Mouse (Mus musculus) heart, embryonic 15.5 days (tissue): Measurements from ENCODE around the gene Golga2. TPM values are rescaled to one million over a fixed set of nuclear protein-coding genes. Genes with fewer than 3 reads are reported as not detected.
A peak's percentile ranks its signal among the peaks of the same experiment; 100 is the strongest.

ENCODE experiments used
- ATAC-seq: fragments of 200-750 bp; cut with Nextera tagmentation; replicated peaks from 2 replicates; pipeline ENCODE4 v1.8.0; 2017; ENCODE audit warnings: low read depth, moderate TSS enrichment; ENCODE audit not compliant: insufficient number of reproducible peaks, insufficient read depth, low FRiP score
- H3K27ac ChIP-seq: fragments of 300-500 bp; sonication (generic); 2 replicates; pipeline ENCODE4 v1.5.1; 2015; ENCODE audit warnings: mild to moderate bottlenecking, inconsistent platforms
- H3K27me3 ChIP-seq: fragments of 300-500 bp; sonication (generic); 2 replicates; pipeline ENCODE4 v1.6.1; 2015; ENCODE audit warnings: inconsistent platforms
- H3K36me3 ChIP-seq: fragments of 300-500 bp; sonication (generic); 2 replicates; pipeline ENCODE4 v1.6.1; 2015; ENCODE audit warnings: mild to moderate bottlenecking, inconsistent platforms
- H3K4me1 ChIP-seq: fragments of 300-500 bp; sonication (generic); replicated peaks from 2 replicates; pipeline ENCODE4 v1.6.1; 2015; ENCODE audit warnings: inconsistent platforms
- H3K4me2 ChIP-seq: fragments of 300-500 bp; sonication (generic); 2 replicates; pipeline ENCODE4 v1.6.1; 2015; ENCODE audit warnings: inconsistent platforms, mild to moderate bottlenecking, moderate library complexity
- H3K4me3 ChIP-seq: fragments of 300-500 bp; sonication (generic); 2 replicates; pipeline ENCODE4 v1.5.1; 2015; ENCODE audit warnings: mild to moderate bottlenecking, inconsistent platforms
- H3K9ac ChIP-seq: fragments of 300-500 bp; sonication (generic); 2 replicates; pipeline ENCODE4 v1.6.1; 2015; ENCODE audit warnings: mild to moderate bottlenecking, inconsistent platforms
- H3K9me3 ChIP-seq: fragments of 300-500 bp; sonication (generic); replicated peaks from 2 replicates; pipeline ENCODE4 v1.6.1; 2016; ENCODE audit warnings: inconsistent platforms
- WGBS: fragments of 180-500 bp; shearing (Covaris S2); methylation state at CpG from one replicate; pipeline ENCODE4 v1.1.7; 2015; ENCODE audit warnings: mixed read lengths; 5-methylcytosine and 5-hydroxymethylcytosine counted together
- microRNA-seq: library from miRNA; unstranded; fragments of <30 nt; microRNA quantifications from one replicate; pipeline ENCODE4, GENCODE M21; 2016
- polyA plus RNA-seq: library from polyadenylated mRNA; unstranded; fragments of >200 nt; fragmentation: Nextera tagmentation; extraction: Ambion mirVana; gene quantifications from 2 replicates; pipeline ENCODE4 v1.2.1, GENCODE M21; 2015

Golga2 gene
- polyA plus RNA-seq, 1 experiment from 2014 or later = 21.7 TPM

GRCm38 (mm10) chr2:32349625-32350255, 62.6 kb downstream of the Golga2 start:
- no peak for ATAC-seq
- no peak overlapping the region for H3K9ac ChIP-seq
- 52% methylated on average over 8 of the region's 8 CpGs for WGBS
- H3K27me3 ChIP-seq = peaks cover 31% of the 10 kb centered on the region
- H3K36me3 ChIP-seq = no peaks in the 10 kb centered on the region
- H3K27ac ChIP-seq = no peak overlapping the region
- no peaks in the 10 kb centered on the region for H3K9me3 ChIP-seq
- no peak overlapping the region for H3K4me2 ChIP-seq
- no peak overlapping the region for H3K4me3 ChIP-seq
- peaks cover 21% of the 10 kb centered on the region for H3K4me1 ChIP-seq

DNA sequence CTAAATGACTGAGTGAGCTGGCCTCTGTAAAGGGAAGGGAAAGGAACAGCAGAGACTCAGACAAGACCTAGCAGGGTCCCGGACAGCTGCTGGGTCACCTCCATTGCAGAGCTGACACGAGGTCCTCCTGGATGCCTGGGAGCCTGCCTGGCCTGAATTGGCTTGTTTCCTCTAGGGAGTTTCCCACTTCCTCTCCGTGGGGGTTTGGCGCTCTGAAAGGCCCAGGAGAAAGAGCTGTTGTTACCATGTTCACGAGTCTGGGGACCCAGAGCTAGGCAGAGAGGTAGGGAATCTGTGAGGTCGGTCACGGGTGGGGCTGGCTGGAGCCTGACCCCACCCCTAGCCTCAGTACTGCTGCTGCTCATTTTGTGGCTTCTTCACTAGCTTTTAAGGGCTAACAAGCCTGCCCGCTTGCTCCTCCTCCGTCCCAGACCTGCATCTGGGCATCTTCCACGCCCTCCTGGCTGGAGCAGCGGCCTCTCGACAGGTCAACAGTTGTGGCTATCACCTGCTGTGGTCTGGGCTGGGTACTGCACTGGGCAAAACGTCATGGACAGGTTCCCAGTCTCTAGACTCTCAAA, 63.4 kb downstream of the Golga2 start:
- WGBS = 53% methylated on average over 13 of the region's 13 CpGs
- Histone ChIP-seq H3K9me3 (no peaks in the 10 kb centered on the region), H3K27me3 (peaks cover 31% of the 10 kb centered on the region), H3K4me1 (peaks cover 21% of the 10 kb centered on the region), H3K9ac (no peak overlapping the region), H3K27ac (no peak overlapping the region), H3K4me3 (no peak overlapping the region), H3K36me3 (no peaks in the 10 kb centered on the region), H3K4me2 (no peak overlapping the region)
- ATAC-seq = no peak

DNA sequence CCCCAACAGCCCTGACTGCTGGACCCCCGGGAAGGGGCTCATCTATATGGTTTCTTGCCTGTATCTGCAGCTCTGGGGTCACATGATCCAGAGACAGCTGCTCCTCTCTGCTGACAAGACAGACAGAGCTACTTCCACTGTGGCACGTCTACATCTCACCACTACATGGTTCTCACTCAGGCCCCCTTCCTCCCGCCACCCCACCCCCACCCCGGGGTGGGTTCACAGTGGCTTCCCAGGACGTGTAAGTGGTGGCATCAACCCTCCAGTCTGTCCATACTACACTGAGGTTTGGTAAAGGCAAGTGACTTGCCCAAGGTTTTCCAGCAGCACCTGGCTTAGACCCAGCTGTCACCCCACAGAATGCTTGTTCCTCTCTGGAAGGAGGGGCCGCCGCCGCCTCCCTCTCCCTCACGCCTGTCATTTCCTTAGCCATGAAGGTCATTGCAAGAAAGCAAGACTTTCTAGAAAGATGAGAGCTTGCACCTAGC, 64.3 kb downstream of the Golga2 start:
- 46% methylated on average over 9 of the region's 9 CpGs for WGBS
- H3K4me2 ChIP-seq = peak overlapping the region; percentile 98
- H3K4me3 ChIP-seq = no peak overlapping the region
- no peaks in the 10 kb centered on the region for H3K9me3 ChIP-seq
- no peaks in the 10 kb centered on the region for H3K36me3 ChIP-seq
- ATAC-seq = no peak
- no peak overlapping the region for H3K9ac ChIP-seq
- H3K27me3 ChIP-seq = peaks cover 31% of the 10 kb centered on the region
- peaks cover 21% of the 10 kb centered on the region for H3K4me1 ChIP-seq
- no peak overlapping the region for H3K27ac ChIP-seq

DNA sequence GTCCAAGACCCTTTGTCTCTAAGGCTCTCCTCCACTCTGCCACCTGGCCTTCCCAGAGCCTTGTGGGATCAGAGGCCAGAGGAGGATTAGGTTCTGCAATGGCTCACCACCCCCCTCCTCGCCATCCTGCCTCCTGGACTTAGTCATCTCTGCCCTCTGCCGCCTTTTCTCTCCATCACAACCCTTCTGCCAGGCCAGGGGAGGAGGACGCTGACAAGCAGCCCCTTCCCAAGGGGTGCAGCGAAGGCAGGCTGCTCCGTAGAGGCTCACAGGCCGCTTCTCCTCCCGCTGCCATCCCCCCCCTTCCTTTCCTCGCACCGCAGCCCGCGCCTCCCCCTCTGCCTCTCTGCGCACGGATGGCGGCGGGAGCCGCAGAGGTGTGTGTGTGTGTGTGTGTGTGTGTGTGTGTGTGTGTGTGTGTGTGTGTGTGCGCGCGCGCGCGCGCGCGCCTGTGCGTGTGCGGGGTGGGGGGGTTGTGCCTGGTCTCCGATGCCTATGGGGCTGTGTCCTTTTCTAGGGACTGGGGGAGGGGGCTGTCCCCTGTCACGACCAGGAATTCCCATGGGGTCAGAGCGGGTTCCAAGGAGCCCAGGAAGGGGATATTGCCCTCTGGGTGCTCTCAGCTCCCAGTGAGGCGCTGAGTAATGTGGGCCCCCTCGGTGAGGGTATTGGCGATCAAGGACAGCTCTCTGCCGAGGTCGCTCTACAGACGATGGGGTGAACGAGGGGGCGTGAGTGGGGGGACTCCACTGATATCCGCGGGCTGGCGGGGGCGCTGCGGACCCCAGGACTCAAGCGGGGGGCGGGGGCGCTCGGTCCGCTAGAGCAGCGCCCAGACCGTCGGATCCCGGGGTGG, 65.2 kb downstream of the Golga2 start, which contains the start of gene Ciz1:
Ciz1 (plus strand) TSS at position 177 of the 856 bp plus-strand sequence.
- Histone ChIP-seq H3K27ac (no peak within 1 kb of the TSS), H3K9ac (peak within 1 kb of the TSS; percentile 64), H3K4me3 (peak within 1 kb of the TSS; percentile 60), H3K27me3 (peaks cover 28% of the 10 kb centered on the region), H3K4me2 (peak within 1 kb of the TSS; percentile 98), H3K4me1 (peaks cover 21% of the 10 kb centered on the region), H3K36me3 (no peaks in the 10 kb centered on the region), H3K9me3 (no peaks in the 10 kb centered on the region)
- WGBS = 1% methylated on average over 41 of the region's 52 CpGs
- peak; percentile 5; the same call in 1 of the 2 replicates for ATAC-seq

GRCm38 (mm10) chr2:32353007-32353542, 65.9 kb downstream of the Golga2 start, which contains the start of gene Dnm1:
Gene Dnm1, minus strand, starts transcription at chr2:32353338.
- peaks cover 24% of the 10 kb centered on the region for H3K27me3 ChIP-seq
- ATAC-seq = peak; percentile 69; the same call in 1 of the 2 replicates
- peak within 1 kb of the TSS; percentile 64 for H3K9ac ChIP-seq
- H3K4me1 ChIP-seq = peaks cover 21% of the 10 kb centered on the region
- WGBS = under 1% methylated on average over 57 of the region's 63 CpGs
- H3K4me3 ChIP-seq = peak within 1 kb of the TSS; percentile 60
- H3K27ac ChIP-seq = no peak within 1 kb of the TSS
- no peaks in the 10 kb centered on the region for H3K36me3 ChIP-seq
- H3K4me2 ChIP-seq = peak within 1 kb of the TSS; percentile 98
- H3K9me3 ChIP-seq = no peaks in the 10 kb centered on the region

DNA sequence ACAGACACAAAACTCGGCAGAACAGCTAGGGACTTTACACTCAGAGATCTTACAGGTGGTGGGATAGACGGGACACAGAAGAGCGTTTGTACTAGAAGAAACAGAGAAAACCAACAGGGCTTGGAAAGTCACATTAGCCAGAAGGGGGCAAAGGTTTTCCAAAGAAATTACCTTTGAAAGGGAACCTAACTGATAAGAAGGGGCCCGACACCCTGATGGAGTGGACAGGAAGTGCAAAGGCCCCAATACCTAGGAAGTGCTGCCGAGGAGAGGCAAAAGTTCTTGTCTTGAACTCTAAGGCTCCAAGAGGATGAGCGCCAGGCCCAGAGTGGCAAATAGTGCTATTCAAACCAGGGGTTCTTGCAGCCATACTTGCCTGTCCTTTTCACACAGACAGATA, 66.7 kb downstream of the Golga2 start:
- no peak overlapping the region for H3K4me3 ChIP-seq
- no peak for ATAC-seq
- H3K4me2 ChIP-seq = no peak overlapping the region; the same call in 1 of the 2 replicates
- H3K36me3 ChIP-seq = no peaks in the 10 kb centered on the region
- H3K27ac ChIP-seq = no peak overlapping the region
- peaks cover 20% of the 10 kb centered on the region for H3K27me3 ChIP-seq
- no peaks in the 10 kb centered on the region for H3K9me3 ChIP-seq
- peaks cover 21% of the 10 kb centered on the region for H3K4me1 ChIP-seq
- no peak overlapping the region for H3K9ac ChIP-seq
- 57% methylated on average over 6 of the region's 6 CpGs for WGBS

- Histone ChIP-seq H3K4me1 (peaks cover 21% of the 10 kb centered on the region), H3K9me3 (no peaks in the 10 kb centered on the region), H3K27ac (no peak overlapping the region), H3K27me3 (peaks cover 15% of the 10 kb centered on the region; the same call in 1 of the 2 replicates), H3K4me2 (no peak overlapping the region), H3K36me3 (no peaks in the 10 kb centered on the region), H3K9ac (no peak overlapping the region), H3K4me3 (no peak overlapping the region)
- no peak for ATAC-seq
- 50% methylated on average over 3 of the region's 3 CpGs for WGBS
Observed at GRCm38 (mm10) chr2:32354336-32354895, 67.2 kb downstream of the Golga2 start.

- no peak for ATAC-seq
- H3K4me2 ChIP-seq = no peak overlapping the region
- no peaks in the 10 kb centered on the region for H3K36me3 ChIP-seq
- H3K9me3 ChIP-seq = no peaks in the 10 kb centered on the region
- peaks cover 13% of the 10 kb centered on the region; the same call in 1 of the 2 replicates for H3K27me3 ChIP-seq
- no peak overlapping the region for H3K27ac ChIP-seq
- H3K4me3 ChIP-seq = no peak overlapping the region
- WGBS = 54% methylated on average over 10 of the region's 10 CpGs
- peaks cover 22% of the 10 kb centered on the region for H3K4me1 ChIP-seq
- H3K9ac ChIP-seq = no peak overlapping the region
Observed at GRCm38 (mm10) chr2:32356216-32356615, 69.0 kb downstream of the Golga2 start.

Small RNA genes lying within 50 kb of the gene (microRNA-seq; reads per million reads assigned to microRNA genes)
- gene Gm23363 = 1.3 reads per million
- 440 reads per million, percentile 71 among the genes with 10 or more reads in this experiment for gene Mir199b

Other genes starting within 250 kb of the Golga2 start
- 26.7 and 29.1 TPM in 2 replicates for gene Fam78a, start 202.5 kb upstream of the Golga2 start, polyA plus RNA-seq
- gene Plpp7, start 191.9 kb upstream of the Golga2 start, polyA plus RNA-seq = 15.9 and 16.1 TPM in 2 replicates
- 21.0 and 34.8 TPM in 2 replicates for gene Prrc2b, start 136.3 kb upstream of the Golga2 start, polyA plus RNA-seq
- 15.4 and 18.0 TPM in 2 replicates for gene Pomt1, start 50.8 kb upstream of the Golga2 start, polyA plus RNA-seq
- gene Uck1, start 27.2 kb upstream of the Golga2 start, polyA plus RNA-seq = 32.9 and 49.0 TPM in 2 replicates
- 275 and 299 TPM in 2 replicates for gene Swi5, start 691 bp downstream of the Golga2 start, polyA plus RNA-seq
- gene Ciz1, start 64.9 kb downstream of the Golga2 start, polyA plus RNA-seq = 30.9 and 46.0 TPM in 2 replicates
- gene Dnm1, start 66.0 kb downstream of the Golga2 start, polyA plus RNA-seq = 1.9 and 5.4 TPM in 2 replicates
- 43.9 and 46.0 TPM in 2 replicates for gene 1110008P14Rik, start 94.6 kb downstream of the Golga2 start, polyA plus RNA-seq
- 2.2 and 2.8 TPM in 2 replicates for gene Lcn2, start 100.9 kb downstream of the Golga2 start, polyA plus RNA-seq
- gene Ptges2, start 108.5 kb downstream of the Golga2 start, polyA plus RNA-seq = 38.2 and 41.8 TPM in 2 replicates
- 4.0 and 5.1 TPM in 2 replicates for gene Naif1, start 163.1 kb downstream of the Golga2 start, polyA plus RNA-seq
- 9.1 and 12.1 TPM in 2 replicates for gene Slc25a25, start 164.1 kb downstream of the Golga2 start, polyA plus RNA-seq
- 4.8 and 8.6 TPM in 2 replicates for gene Fam102a, start 247.9 kb downstream of the Golga2 start, polyA plus RNA-seq